Mouse (Mus musculus) adrenal gland, postnatal 36 days (tissue): ENCODE measurements at regions not wholly inside any gene's neighbourhood (a gene's known extent, or its start where the extent isn't known, plus 50 kb on each side); places are given as distances from the start of the nearest gene placed in this dataset.

Experiments
- DNase-seq, 2 experiments: peaks; one replicate each; pipeline ENCODE4 v3.0.0; 2021; ENCODE audit warnings: mixed read lengths in 1 of 2

DNA sequence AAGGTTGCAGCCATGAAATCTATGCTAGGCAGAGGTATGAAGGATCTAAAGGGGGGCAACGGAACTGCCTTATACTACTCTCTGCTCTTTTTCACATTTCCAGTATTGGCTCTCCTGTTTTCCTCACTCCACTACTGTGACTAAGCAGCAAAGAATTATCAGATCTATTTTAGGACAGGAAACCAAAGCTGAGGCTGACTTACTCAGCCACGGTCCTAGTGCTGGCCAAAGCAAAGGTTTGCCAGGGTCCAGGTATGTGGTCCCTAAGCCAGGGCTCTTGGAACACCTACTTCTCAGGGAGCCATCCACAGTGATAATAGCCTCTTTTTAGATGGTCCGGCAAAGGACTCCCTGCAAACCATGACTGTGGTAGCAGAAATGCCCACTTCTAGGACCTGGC, 195.6 kb upstream of the Gm21798 start:
- DNase-seq, result peak in 1 of 2 experiments; percentile 7

DNA sequence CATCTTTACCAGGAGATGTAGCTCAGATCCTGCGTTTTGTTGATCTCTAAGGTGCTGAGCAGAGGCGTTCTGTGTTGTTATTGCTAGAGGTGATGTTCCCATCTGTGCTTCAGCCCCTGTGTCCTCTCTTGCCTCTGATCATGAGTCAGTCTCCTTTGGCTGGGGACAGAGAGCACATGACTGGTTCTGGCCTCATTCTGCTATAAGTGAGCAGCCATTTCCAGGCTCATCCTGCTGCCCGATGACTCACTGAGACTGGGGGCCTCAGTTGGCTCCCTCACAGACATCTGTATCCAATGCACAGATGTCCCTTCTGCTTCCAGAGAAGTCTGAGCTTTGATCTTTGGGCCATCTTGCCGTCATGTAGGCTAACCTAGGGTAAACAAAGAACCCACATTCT, 194.9 kb upstream of the Gm21798 start:
- DNase-seq, result peak; percentile 27 to 31

DNA sequence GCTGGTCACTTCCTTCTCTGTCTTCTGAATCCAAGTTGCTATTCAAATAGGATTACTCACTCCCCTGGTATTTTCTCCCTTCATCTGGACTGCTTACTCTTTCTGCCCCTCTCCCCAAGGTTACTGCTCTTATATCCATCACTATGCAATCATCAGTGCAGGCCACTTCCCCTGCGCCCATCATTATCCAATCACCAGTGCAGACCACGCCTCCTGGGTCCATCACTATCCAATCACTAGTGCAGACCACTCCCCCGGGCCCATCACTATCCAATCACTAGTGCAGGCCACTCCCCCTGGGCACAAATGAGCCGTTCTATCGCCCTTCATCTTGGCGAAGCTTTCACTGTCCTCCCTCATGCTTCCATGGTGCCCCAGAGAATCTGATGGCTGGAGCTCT, 191.1 kb upstream of the Gm21798 start:
- DNase-seq, result peak in 1 of 2 experiments; percentile 6

DNA sequence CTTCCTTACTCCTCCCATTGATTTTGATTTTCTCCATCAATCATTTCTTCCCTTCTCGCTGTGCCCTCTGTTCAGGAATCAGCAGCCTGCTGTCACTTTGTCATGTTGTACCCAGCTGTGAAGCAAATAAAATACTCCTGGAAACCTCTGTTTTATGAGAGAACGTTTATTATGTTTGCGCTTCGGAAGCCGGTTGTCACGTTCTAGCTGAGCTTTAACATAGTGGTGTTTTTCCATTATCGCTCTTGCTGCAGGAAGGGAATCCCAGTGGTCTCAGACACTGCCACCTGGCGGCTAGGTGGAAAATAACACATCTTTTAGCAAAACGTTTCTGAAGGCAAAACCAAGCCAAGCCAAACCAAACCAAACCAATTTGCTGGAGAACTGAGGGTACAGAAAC, 190.2 kb upstream of the Gm21798 start:
- peak; percentile 74 to 78 for DNase-seq
